Mouse (Mus musculus) gastrocnemius, postnatal 14 days (tissue): ENCODE results near the gene Slc4a8. TPM values are rescaled to one million over a fixed set of nuclear protein-coding genes. Genes with fewer than 3 reads are reported as not detected.

Experiments
- DNase-seq: peaks from one replicate; pipeline ENCODE4 v3.0.0; 2021; ENCODE audit warnings: mixed read lengths
- intact Hi-C: fragments of 180-260 bp; cut with DNase I; formaldehyde crosslinking; loops from one replicate; pipeline ENCODE4 v1.15.1; 2025; ENCODE audit warnings: low total_unique reads
- total RNA-seq, 2 experiments: library from RNA; stranded (reverse); gene quantifications; 2 replicates each; pipeline ENCODE4 v1.2.3; 2021

The Slc4a8 gene
- total RNA-seq, 2 experiments from 2014 or later = 2.0 to 6.0 TPM

GRCm38 (mm10) chr15:100738351-100738781, 23.2 kb upstream of the Slc4a8 start:
- intact Hi-C loops = no loop called here
- DNase-seq = no peak

DNA sequence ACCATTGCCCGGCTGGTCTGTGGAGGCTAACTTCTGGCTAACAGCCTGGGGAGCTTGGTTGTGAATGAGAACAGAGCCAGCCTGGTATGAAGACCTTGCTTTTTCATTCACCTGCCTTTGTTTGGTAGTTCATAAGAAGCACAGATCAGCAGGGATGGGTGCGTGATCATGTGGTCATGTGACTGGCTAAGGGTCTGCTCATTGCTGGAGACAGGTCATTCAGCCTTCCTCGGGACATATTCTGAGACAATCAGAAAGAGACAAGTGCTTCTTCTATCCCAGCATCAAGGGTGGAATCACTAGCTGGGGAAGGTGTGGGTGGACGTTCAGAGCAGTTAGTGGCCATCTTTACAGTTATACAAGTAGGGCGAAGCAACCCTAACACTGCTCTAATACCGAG, 22.1 kb upstream of the Slc4a8 start:
- DNase-seq = no peak
- intact Hi-C loops = no loop called here

DNA sequence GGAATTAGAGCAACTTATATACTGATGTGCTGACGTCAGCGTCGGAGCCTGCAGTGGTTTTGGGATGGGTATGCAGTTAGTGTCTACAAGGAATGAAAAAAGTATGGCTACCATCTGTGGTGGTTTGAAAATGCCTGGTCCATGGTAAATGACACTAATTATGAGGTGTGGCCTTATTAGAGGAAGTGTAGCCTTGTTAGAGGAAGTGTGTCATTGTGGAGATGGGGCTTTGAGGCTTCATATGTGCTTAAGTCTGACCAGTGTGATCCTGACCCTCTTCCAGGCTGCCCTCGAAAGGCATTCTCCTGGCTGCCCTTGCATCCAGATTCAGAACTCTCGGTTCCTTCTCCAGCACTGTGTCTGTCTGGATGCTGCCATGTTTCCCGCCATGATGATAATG, 18.3 kb upstream of the Slc4a8 start:
- intact Hi-C loops = no loop called here
- DNase-seq = no peak

- intact Hi-C loops = no loop called here
- no peak for DNase-seq
Measured at GRCm38 (mm10) chr15:100746478-100747120, 14.9 kb upstream of the Slc4a8 start.

DNA sequence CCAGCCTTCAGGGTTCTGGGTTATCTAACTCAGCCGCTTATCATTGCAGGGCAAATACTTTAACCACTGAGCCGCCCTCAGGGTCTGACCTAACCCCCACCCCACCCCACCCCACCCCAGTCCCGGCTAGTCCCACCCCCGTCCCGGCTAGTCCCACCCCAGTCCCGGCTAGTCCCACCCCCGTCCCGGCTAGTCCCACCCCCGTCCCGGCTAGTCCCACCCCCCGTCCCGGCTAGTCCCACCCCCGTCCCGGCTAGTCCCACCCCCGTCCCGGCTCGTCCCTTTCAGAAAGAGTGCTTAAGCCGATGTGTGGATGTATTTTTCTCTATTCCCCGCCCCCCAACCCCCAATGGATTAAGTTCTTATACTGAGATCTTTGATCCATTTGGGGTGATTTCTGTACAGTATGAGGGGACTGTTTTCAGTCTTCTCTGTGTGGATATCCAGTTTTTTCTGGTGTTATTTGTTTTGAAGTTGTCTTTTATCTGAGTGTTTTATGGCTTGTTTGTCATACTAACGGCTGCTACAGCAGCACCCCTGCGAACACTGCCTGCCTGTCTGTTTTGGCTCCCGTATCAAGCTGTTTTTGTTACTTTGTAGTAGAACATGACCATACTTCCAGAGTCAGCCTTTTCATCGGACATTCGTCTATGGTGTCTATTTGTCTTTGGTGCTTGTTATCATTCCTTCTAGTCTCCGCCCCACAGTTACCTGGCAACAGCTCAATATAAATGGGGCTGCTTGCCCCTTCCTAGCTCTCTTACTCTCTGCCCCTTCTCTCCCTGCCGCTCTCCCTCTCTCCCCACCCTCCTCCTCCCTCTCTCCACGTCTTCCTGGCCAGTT, 14.2 kb upstream of the Slc4a8 start:
- no peak for DNase-seq
- intact Hi-C loops = no loop called here

- no peak for DNase-seq
- intact Hi-C loops = no loop called here
Measured at GRCm38 (mm10) chr15:100748584-100748983, 13.0 kb upstream of the Slc4a8 start.

DNA sequence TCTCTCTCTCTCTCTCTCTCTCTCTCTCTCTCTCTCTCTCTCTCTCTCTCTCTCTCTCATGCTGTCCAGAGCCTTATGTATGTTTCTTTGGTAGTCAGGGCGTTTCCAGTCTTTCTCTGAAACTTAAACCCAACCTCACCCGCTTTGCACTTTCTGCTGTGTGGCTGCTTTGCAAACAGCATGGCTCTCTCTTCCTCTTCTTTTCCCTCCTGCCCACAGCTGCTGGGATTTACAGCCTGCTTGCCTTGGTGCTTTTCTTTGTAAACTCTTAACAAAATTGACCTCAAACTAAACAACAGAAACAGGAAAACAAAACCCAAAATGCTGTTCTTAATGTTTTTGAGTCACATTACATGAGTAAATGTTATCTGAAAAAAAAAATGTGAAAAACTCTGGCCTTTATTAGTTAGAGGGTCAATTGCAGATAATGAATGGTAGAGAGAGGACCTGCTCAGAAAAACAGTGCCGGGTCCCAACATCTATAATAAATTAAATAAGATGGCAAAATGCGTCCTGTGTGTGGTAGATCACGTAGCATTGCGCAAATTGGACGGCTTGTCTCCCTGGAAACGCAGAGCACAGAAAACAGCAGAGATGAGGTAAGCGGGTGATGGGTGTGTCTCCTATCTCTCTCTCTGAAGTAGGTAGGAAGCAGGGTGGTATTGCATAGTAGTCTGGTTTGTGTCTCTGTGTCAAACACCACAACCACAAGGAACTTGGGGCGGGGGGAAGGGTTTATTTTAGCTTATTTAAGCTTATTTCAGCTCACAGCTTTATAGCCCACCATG, 11.6 kb upstream of the Slc4a8 start:
- no peak for DNase-seq
- intact Hi-C loops = no loop called here

DNA sequence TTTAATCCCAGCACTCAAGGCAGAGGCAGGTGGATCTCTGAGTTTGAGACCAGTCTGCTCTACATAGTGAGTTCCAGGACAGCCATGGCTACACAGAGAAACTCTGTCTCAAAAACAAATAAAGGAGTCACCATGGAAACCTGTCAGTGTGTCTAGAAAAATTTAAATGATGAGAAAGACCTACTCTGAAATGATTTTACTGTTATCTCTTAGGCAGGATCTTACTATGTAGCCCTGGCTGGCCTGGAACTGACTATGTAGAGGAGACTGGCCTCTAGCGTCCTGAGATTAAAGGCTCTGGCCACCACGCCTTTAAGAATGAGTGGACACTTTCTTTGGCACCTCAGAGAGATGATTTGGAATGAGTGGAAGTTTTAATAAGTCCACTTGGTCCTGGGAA, 9.1 kb upstream of the Slc4a8 start:
- no peak for DNase-seq
- intact Hi-C loops = no loop called here

- no peak for DNase-seq
- intact Hi-C loops = no loop called here
Measured at GRCm38 (mm10) chr15:100753045-100753444, 8.5 kb upstream of the Slc4a8 start.

- DNase-seq = no peak
- intact Hi-C loops = no loop called here
Measured at GRCm38 (mm10) chr15:100754041-100754440, 7.5 kb upstream of the Slc4a8 start.

DNA sequence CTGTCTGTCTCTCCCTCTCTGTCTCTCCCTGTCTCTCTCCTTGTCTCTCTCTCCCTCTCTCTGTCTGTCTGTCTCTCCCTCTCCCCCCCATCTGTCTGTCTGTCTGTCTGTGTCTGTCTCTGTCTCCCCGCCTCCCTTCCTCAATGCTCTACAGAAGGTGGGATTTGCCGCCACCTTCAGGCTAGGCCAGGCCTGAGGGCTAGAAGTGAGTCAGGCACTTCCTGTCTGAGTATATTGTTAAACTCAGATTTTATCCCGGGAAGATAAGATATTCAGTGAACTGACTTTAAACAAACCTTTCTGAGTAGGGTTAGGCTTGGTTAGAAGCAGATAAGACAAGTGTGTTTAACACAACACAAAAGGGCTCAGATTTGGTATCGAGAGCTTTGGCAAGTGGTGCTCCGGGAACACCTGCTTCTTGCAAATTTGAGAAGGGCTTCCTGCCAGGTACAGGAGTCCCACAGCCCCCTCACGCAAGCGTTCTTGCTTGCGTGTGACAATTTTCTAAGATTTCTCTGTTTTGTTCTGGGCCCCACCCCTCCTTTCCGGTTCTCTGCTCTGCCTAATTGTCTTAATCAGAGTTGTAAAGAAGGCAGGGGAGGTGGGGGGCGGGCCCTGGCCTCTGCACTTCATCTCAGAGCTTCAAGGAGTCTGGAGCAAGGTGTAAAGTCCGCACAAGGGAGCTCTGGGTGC, 6.6 kb upstream of the Slc4a8 start:
- intact Hi-C loops = no loop called here
- no peak for DNase-seq

DNA sequence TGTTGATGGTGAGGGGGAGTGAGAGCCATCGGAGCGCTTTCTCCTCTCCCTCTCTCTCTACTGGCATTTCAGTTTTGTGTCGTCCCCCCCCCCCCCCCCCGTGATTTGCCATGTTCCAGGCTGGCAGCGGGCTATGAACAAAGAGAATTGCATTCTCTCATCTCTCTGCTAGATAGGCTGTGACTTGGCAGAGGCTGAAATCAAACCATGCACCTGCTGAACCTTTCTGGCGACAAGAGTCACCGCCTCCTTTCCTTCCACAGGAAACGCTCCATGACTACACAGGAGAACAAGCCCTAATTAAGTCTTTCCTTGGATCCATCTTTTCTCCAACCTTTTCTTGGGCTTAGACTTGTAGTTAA, 6.1 kb upstream of the Slc4a8 start:
- no peak for DNase-seq
- intact Hi-C loops = no loop called here

DNA sequence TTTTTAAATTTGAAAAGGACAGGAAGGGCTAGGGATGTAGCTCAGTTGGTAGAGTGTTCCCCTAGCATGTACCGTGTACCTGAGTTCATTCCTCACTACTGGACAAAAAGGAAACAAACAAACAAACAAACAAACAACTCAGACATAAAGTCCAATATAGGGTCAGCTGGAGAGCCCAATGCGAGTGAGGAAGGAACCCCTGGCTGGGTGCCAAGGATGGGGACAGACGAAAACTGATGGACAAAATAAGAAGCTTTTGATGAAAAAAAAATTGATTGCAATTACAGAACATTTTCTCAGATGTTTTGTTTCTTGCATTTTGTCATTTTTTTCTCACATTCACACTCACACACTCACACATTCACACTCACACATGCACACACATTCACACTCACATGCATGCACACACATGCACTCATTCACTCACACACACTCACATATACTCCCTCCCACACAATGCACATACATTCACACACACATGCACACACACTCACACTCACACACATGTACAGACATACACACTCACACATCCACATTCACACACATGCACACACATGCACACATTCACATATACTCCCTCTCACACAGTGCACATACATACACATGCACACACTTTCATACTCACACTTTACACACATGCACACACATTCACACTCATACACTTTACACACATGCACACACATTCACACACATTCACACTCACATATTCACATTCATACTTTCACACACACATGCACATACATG, 5.5 kb upstream of the Slc4a8 start:
- intact Hi-C loops = no loop called here
- DNase-seq = no peak

- DNase-seq = peak; percentile 41
- intact Hi-C loops = no loop called here
Measured at GRCm38 (mm10) chr15:100757527-100757978, 4.0 kb upstream of the Slc4a8 start.

DNA sequence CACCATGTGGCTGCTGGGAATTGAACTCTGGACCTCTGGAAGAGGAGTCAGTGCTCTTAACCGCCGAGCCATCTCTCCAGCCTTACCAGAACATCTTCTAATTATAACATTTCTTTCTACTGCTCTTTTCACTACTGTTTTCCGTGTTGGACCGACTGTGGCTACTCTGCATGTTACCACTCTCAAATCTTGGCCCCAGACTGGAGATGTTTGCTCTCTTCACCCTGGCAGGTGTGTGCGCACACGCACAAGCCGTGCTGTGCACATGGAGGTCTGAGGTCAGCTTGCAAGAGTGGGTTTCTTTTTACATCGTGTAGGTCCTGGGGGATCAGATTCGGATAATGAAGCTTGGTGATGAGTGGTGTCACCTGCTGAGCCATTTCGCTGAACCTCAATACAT, 2.3 kb upstream of the Slc4a8 start:
- intact Hi-C loops = no loop called here
- DNase-seq = no peak

- DNase-seq = no peak
- intact Hi-C loops = no loop called here
Measured at GRCm38 (mm10) chr15:100761036-100761418, 520 bp upstream of the Slc4a8 start.

GRCm38 (mm10) chr15:100762649-100763048, 1.1 kb downstream of the Slc4a8 start:
- intact Hi-C loops = no loop called here
- no peak for DNase-seq

DNA sequence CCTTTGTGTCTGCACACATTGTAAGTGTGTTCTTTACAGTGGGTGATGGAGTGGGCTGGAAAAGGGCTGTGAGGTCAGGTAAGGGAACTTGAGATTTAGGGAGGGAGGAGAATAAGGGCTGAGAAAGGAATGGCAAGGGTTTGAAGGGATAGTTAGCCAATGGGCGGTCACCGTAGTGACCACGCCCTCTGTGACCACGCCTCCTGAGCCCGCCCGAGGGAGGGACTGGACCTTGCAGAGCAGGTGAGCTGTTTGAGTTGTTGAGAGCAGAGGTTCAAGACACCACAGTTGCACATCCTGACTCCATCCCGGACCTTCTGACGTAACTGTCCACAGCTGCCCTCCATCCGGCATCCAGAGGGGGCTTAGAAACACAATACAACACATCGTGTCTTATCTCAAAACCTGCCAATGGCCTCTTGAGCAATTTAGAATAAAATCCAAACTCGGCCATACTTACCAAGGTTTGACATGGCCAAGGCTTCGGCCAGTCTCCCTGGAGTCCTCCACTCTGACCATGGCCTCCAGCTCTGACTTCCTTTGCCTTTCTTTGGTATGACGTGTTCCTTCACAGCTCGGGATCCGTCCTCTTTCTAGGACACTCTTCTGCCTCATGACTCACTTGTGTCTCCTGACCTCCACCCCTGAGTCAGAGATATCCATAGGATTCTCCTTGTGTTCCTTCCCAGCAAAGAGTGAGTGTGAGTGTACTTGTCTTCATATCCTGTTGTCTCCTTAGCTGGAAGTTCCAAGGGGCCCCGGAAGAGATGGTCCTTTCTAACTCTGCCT, 2.8 kb downstream of the Slc4a8 start:
- DNase-seq = no peak
- intact Hi-C loops = no loop called here
